30 mouse cellular contexts compared by ENCODE assay signal in genomic region chr9:54946256-54946655, GRCm38 (mm10). TPM values are rescaled to one million over a fixed set of nuclear protein-coding genes. Genes with fewer than 3 reads are reported as not detected.
DNase-seq lines count a peak whose midpoint lies in the region; ATAC-seq and TF ChIP-seq lines count a peak whose summit lies in the region.
"Had no signal": no experiment of that assay in that cellular context is flagged by ENCODE, and none has a peak within 500 bp of the region (broad histone marks: within the 10 kb centered on the region; RNA-seq: fewer than 3 reads in every experiment).

No protein-coding gene starts in this region.

- no peak overlapping the region for H3K4me2 ChIP-seq in forebrain, postnatal 0 days (ENCODE audit: low read depth)
- H3K4me2 ChIP-seq in forebrain, embryonic 11.5 days (ENCODE audit: low read depth, low read length, severe bottlenecking): no peak overlapping the region
- no peak overlapping the region for H3K4me2 ChIP-seq in embryonic facial prominence, embryonic 11.5 days (ENCODE audit: low read depth, low read length)
- no peak overlapping the region for H3K4me2 ChIP-seq in midbrain, postnatal 0 days (ENCODE audit: low read depth, low read length, poor library complexity, severe bottlenecking)
- H3K4me2 ChIP-seq: embryonic facial prominence, embryonic 13.5 days; hindbrain, embryonic 14.5 days; midbrain, embryonic 15.5 days had no signal

- no peak overlapping the region for H3K27ac ChIP-seq in forebrain, postnatal 0 days (ENCODE audit: low read depth, low read length)
- no peak overlapping the region for H3K27ac ChIP-seq in forebrain, embryonic 11.5 days (ENCODE audit: low read depth, low read length)
- no peak overlapping the region for H3K27ac ChIP-seq in ES-E14 (ENCODE audit: insufficient read depth, low read depth, low read length, poor library complexity, severe bottlenecking)
- no peak overlapping the region for H3K27ac ChIP-seq in embryonic facial prominence, embryonic 11.5 days (replicated peaks; ENCODE audit: low read depth, low read length)
- no peak overlapping the region for H3K27ac ChIP-seq in midbrain, postnatal 0 days (ENCODE audit: low read depth, low read length)
- H3K27ac ChIP-seq: embryonic facial prominence, embryonic 13.5 days; heart, embryonic 10.5 days; hindbrain, embryonic 14.5 days; macrophage; midbrain, embryonic 15.5 days had no signal

- ATAC-seq in forebrain, postnatal 0 days: no peak
- ATAC-seq in forebrain, embryonic 11.5 days (replicated peaks; ENCODE audit: low FRiP score): no peak
- ATAC-seq in embryonic facial prominence, embryonic 11.5 days (replicated peaks; ENCODE audit: insufficient number of reproducible peaks, low FRiP score, low TSS enrichment, low read depth): no peak
- ATAC-seq in midbrain, postnatal 0 days (ENCODE audit: low FRiP score): no peak
- ATAC-seq: CD4-positive, CD25-positive, alpha-beta regulatory T cell, adult 4 months; inflammation-experienced regulatory T-cells, adult 6 months; midbrain, embryonic 15.5 days had no signal

- no peak overlapping the region for H3K9ac ChIP-seq in forebrain, postnatal 0 days
- no peak overlapping the region for H3K9ac ChIP-seq in forebrain, embryonic 11.5 days (ENCODE audit: low read length)
- H3K9ac ChIP-seq in ES-E14 (ENCODE audit: insufficient read depth, low read depth, low read length, poor library complexity, severe bottlenecking): peak overlapping the region; percentile 54
- no peak overlapping the region for H3K9ac ChIP-seq in embryonic facial prominence, embryonic 11.5 days (replicated peaks; ENCODE audit: low read length)
- H3K9ac ChIP-seq in midbrain, postnatal 0 days (replicated peaks; ENCODE audit: low read length, poor library complexity, severe bottlenecking): no peak overlapping the region
- H3K9ac ChIP-seq: embryonic facial prominence, embryonic 13.5 days; hindbrain, embryonic 14.5 days; midbrain, embryonic 15.5 days had no signal

- in situ Hi-C loops in ES-E14 (cut with MboI; ENCODE audit: low sequenced_read_pairs in 2 of 2, unreplicated experiment in 2 of 2): loop anchor here in 1 of 2 experiments (25.0 kb wide), 1 partner anchor 166 kb away; no protein-coding TSS in a partner anchor

- DNase-seq in forebrain, postnatal 0 days: peak; percentile 27
- DNase-seq in forebrain, embryonic 11.5 days (ENCODE audit: low spot score): no peak
- peak; percentile 19 to 29 for DNase-seq in layer of hippocampus, adult 8-10 months (ENCODE audit: low spot score in 2 of 2)
- no peak for DNase-seq in layer of hippocampus, adult 9-10 months (ENCODE audit: low spot score)
- DNase-seq in ES-E14 (ENCODE audit: low read depth, low spot score): no peak
- peak; percentile 25 for DNase-seq in embryonic facial prominence, embryonic 11.5 days (ENCODE audit: low spot score)
- no peak for DNase-seq in midbrain, postnatal 0 days (ENCODE audit: low spot score)
- DNase-seq in natural killer cell, adult 2 months (ENCODE audit: low spot score in 2 of 2): no peak
- DNase-seq: adrenal gland, postnatal 25 days; cerebellum, adult 11-12 months; cerebellum, postnatal 14 days; gastrocnemius, postnatal 25 days; heart, postnatal 4 days; kidney, adult 18-20 months; left cerebral cortex, postnatal 4 days had no signal

- H3K36me3 ChIP-seq in forebrain, postnatal 0 days (ENCODE audit: insufficient read depth): no peaks in the 10 kb centered on the region
- H3K36me3 ChIP-seq in forebrain, embryonic 11.5 days (ENCODE audit: control insufficient read depth, insufficient read depth, low read length): no peaks in the 10 kb centered on the region
- no peaks in the 10 kb centered on the region for H3K36me3 ChIP-seq in ES-E14 (ENCODE audit: control insufficient read depth, insufficient read depth, low read length, poor library complexity, severe bottlenecking)
- no peaks in the 10 kb centered on the region for H3K36me3 ChIP-seq in embryonic facial prominence, embryonic 11.5 days (replicated peaks; ENCODE audit: control insufficient read depth, insufficient read depth, low read depth, low read length)
- peaks cover 3% of the 10 kb centered on the region; the same call in 1 of the 2 replicates for H3K36me3 ChIP-seq in midbrain, postnatal 0 days (ENCODE audit: insufficient read depth, low read length)
- H3K36me3 ChIP-seq: embryonic facial prominence, embryonic 13.5 days; heart, embryonic 10.5 days; midbrain, embryonic 15.5 days had no signal

- H3K4me1 ChIP-seq in forebrain, postnatal 0 days (ENCODE audit: insufficient read depth): peaks cover under 1% of the 10 kb centered on the region; the same call in 1 of the 2 replicates
- no peaks in the 10 kb centered on the region for H3K4me1 ChIP-seq in forebrain, embryonic 11.5 days (replicated peaks; ENCODE audit: control insufficient read depth, insufficient read depth, low read length)
- peaks cover 0 to 1% of the 10 kb centered on the region in 2 experiments; a peak in 1 of 4 replicates for H3K4me1 ChIP-seq in ES-E14 (ENCODE audit: control insufficient read depth in 2 of 2, insufficient read depth in 2 of 2, low read length in 2 of 2, poor library complexity in 1 of 2)
- no peaks in the 10 kb centered on the region for H3K4me1 ChIP-seq in embryonic facial prominence, embryonic 11.5 days (ENCODE audit: control insufficient read depth, insufficient read depth, low read length)
- H3K4me1 ChIP-seq in midbrain, postnatal 0 days (ENCODE audit: insufficient read depth, low read length): no peaks in the 10 kb centered on the region
- H3K4me1 ChIP-seq: embryonic facial prominence, embryonic 13.5 days had no signal

- no peaks in the 10 kb centered on the region for H3K27me3 ChIP-seq in forebrain, postnatal 0 days (ENCODE audit: insufficient read depth, low read length)
- H3K27me3 ChIP-seq in forebrain, embryonic 11.5 days (ENCODE audit: control insufficient read depth, insufficient read depth, low read length): no peaks in the 10 kb centered on the region
- H3K27me3 ChIP-seq in embryonic facial prominence, embryonic 11.5 days (ENCODE audit: control insufficient read depth, insufficient read depth, low read length): no peaks in the 10 kb centered on the region
- H3K27me3 ChIP-seq in midbrain, postnatal 0 days (ENCODE audit: insufficient read depth, low read length): no peaks in the 10 kb centered on the region
- H3K27me3 ChIP-seq: embryonic facial prominence, embryonic 13.5 days; midbrain, embryonic 15.5 days had no signal

- 60% methylated on average over 16 of the region's 16 CpGs for WGBS in forebrain, postnatal 0 days
- WGBS in forebrain, embryonic 11.5 days: 79% methylated on average over 16 of the region's 16 CpGs
- 70% methylated on average over 16 of the region's 16 CpGs for WGBS in embryonic facial prominence, embryonic 11.5 days
- WGBS in midbrain, postnatal 0 days: 75% methylated on average over 16 of the region's 16 CpGs

- H3K9me3 ChIP-seq in forebrain, postnatal 0 days (ENCODE audit: low read length): no peaks in the 10 kb centered on the region
- H3K9me3 ChIP-seq in forebrain, embryonic 11.5 days (ENCODE audit: control insufficient read depth, low read length): no peaks in the 10 kb centered on the region
- H3K9me3 ChIP-seq in ES-E14 (ENCODE audit: control insufficient read depth, insufficient read depth, low read depth, low read length): no peaks in the 10 kb centered on the region
- H3K9me3 ChIP-seq in embryonic facial prominence, embryonic 11.5 days (replicated peaks; ENCODE audit: control insufficient read depth, low read length): no peaks in the 10 kb centered on the region
- no peaks in the 10 kb centered on the region for H3K9me3 ChIP-seq in midbrain, postnatal 0 days (ENCODE audit: low read length)
- H3K9me3 ChIP-seq: embryonic facial prominence, embryonic 13.5 days; heart, embryonic 10.5 days; midbrain, embryonic 15.5 days had no signal

- TF ChIP-seq CTCF in forebrain, postnatal 0 days (IDR thresholded peaks at IDR 0.05; ENCODE audit: low read depth): no peak
- no peak for TF ChIP-seq CTCF in midbrain, postnatal 0 days (IDR thresholded peaks at IDR 0.05)

- no peak overlapping the region for H3K4me3 ChIP-seq in forebrain, postnatal 0 days (ENCODE audit: low read depth, low read length)
- H3K4me3 ChIP-seq in forebrain, embryonic 11.5 days (ENCODE audit: low read depth, low read length): no peak overlapping the region
- H3K4me3 ChIP-seq in ES-E14 (ENCODE audit: insufficient read depth in 1 of 2, low read depth in 1 of 2, low read length in 2 of 2, poor library complexity in 1 of 2, severe bottlenecking in 1 of 2): peak overlapping the region; percentile 39 to 57
- H3K4me3 ChIP-seq in embryonic facial prominence, embryonic 11.5 days (ENCODE audit: low read depth, low read length): no peak overlapping the region
- no peak overlapping the region for H3K4me3 ChIP-seq in midbrain, postnatal 0 days (ENCODE audit: low read depth, low read length)
- H3K4me3 ChIP-seq: embryonic facial prominence, embryonic 13.5 days; heart, embryonic 10.5 days; midbrain, embryonic 15.5 days; myocyte had no signal

RNA-seq across cellular contexts. Expression of gene Psma4, which starts 4.3 kb away (rescaled TPM):
- total RNA-seq in forebrain, postnatal 0 days (2014; rRNA removed): 424 and 505 TPM in 2 replicates
- polyA plus RNA-seq in forebrain, postnatal 0 days (2015; fragmentation: Nextera tagmentation; extraction: Ambion mirVana): 289 and 317 TPM in 2 replicates
- 300 and 313 TPM in 2 replicates for polyA plus RNA-seq in forebrain, embryonic 11.5 days (2014; fragmentation: Nextera tagmentation; extraction: Ambion mirVana)
- 100 to 1,000 TPM; 114 to 128 (median 122) TPM for total RNA-seq in layer of hippocampus, adult 8-10 months (2022)
- total RNA-seq in ES-E14 (2012; rRNA removed): 152 and 297 TPM in 2 replicates
- polyA plus RNA-seq in embryonic facial prominence, embryonic 11.5 days (2014; fragmentation: Nextera tagmentation; extraction: Ambion mirVana): 353 and 372 TPM in 2 replicates
- total RNA-seq in midbrain, postnatal 0 days (2014; rRNA removed): 188 and 640 TPM in 2 replicates
- polyA plus RNA-seq in midbrain, postnatal 0 days (2015; fragmentation: Nextera tagmentation; extraction: Ambion mirVana): 231 and 243 TPM in 2 replicates

RNA-seq across cellular contexts. Expression of gene AY074887, which starts 4.5 kb away (rescaled TPM):
- total RNA-seq in forebrain, postnatal 0 days (2014; rRNA removed): not detected in 2 replicates
- polyA plus RNA-seq in forebrain, postnatal 0 days (2015; fragmentation: Nextera tagmentation; extraction: Ambion mirVana): 0.52 and 0.76 TPM in 2 replicates
- 0.86 and 1.6 TPM in 2 replicates for polyA plus RNA-seq in forebrain, embryonic 11.5 days (2014; fragmentation: Nextera tagmentation; extraction: Ambion mirVana)
- under 1 TPM in 1 of 4 experiments, not detected in 3; 0.52 TPM for total RNA-seq in layer of hippocampus, adult 8-10 months (2022)
- total RNA-seq in ES-E14 (2012; rRNA removed): 0.49 and 0.53 TPM in 2 replicates
- 1.1 and 1.6 TPM in 2 replicates for polyA plus RNA-seq in embryonic facial prominence, embryonic 11.5 days (2014; fragmentation: Nextera tagmentation; extraction: Ambion mirVana)
- total RNA-seq in midbrain, postnatal 0 days (2014; rRNA removed): not detected in 2 replicates
- polyA plus RNA-seq in midbrain, postnatal 0 days (2015; fragmentation: Nextera tagmentation; extraction: Ambion mirVana): 0.53 and 1.2 TPM in 2 replicates
- total RNA-seq: adrenal gland, postnatal 25 days; gastrocnemius, postnatal 25 days; heart, postnatal 4 days; layer of hippocampus, adult 18-20 months; left cerebral cortex, adult 8-10 months; left cerebral cortex, postnatal 4 days; liver, adult 2 months; MEL had no signal
- polyA plus RNA-seq: CD4-positive, CD25-positive, alpha-beta regulatory T cell, adult 4 months; liver, adult 2 months; macrophage; spleen, adult 2 months had no signal

RNA-seq across cellular contexts. Expression of gene Hykk, which starts 29.2 kb away (rescaled TPM):
- total RNA-seq in forebrain, postnatal 0 days (2014; rRNA removed): 0.92 and 1.3 TPM in 2 replicates
- 0.54 and 1.2 TPM in 2 replicates for polyA plus RNA-seq in forebrain, postnatal 0 days (2015; fragmentation: Nextera tagmentation; extraction: Ambion mirVana)
- 4.2 and 4.6 TPM in 2 replicates for polyA plus RNA-seq in forebrain, embryonic 11.5 days (2014; fragmentation: Nextera tagmentation; extraction: Ambion mirVana)
- 1 to 10 TPM; 2.6 to 4.1 (median 3.2) TPM for total RNA-seq in layer of hippocampus, adult 8-10 months (2022)
- total RNA-seq in ES-E14 (2012; rRNA removed): 1.8 and 1.9 TPM in 2 replicates
- 5.8 and 6.1 TPM in 2 replicates for polyA plus RNA-seq in embryonic facial prominence, embryonic 11.5 days (2014; fragmentation: Nextera tagmentation; extraction: Ambion mirVana)
- total RNA-seq in midbrain, postnatal 0 days (2014; rRNA removed): 1.4 and 2.5 TPM in 2 replicates
- polyA plus RNA-seq in midbrain, postnatal 0 days (2015; fragmentation: Nextera tagmentation; extraction: Ambion mirVana): 1.2 and 1.3 TPM in 2 replicates
- total RNA-seq: MEL had no signal

RNA-seq across cellular contexts. Expression of gene Chrna5, which starts 34.4 kb away (rescaled TPM):
- total RNA-seq in forebrain, postnatal 0 days (2014; rRNA removed): 2.0 and 3.2 TPM in 2 replicates
- 2.6 TPM in 2 replicates for polyA plus RNA-seq in forebrain, postnatal 0 days (2015; fragmentation: Nextera tagmentation; extraction: Ambion mirVana)
- polyA plus RNA-seq in forebrain, embryonic 11.5 days (2014; fragmentation: Nextera tagmentation; extraction: Ambion mirVana): 0.43 and 0.96 TPM in 2 replicates
- 1 to 10 TPM; 6.6 to 9.0 (median 7.2) TPM for total RNA-seq in layer of hippocampus, adult 8-10 months (2022)
- total RNA-seq in ES-E14 (2012; rRNA removed): 1.3 and 1.7 TPM in 2 replicates
- 1.2 and 2.7 TPM in 2 replicates for polyA plus RNA-seq in embryonic facial prominence, embryonic 11.5 days (2014; fragmentation: Nextera tagmentation; extraction: Ambion mirVana)
- total RNA-seq in midbrain, postnatal 0 days (2014; rRNA removed): 3.1 and 3.8 TPM in 2 replicates
- 1.8 and 2.1 TPM in 2 replicates for polyA plus RNA-seq in midbrain, postnatal 0 days (2015; fragmentation: Nextera tagmentation; extraction: Ambion mirVana)
- total RNA-seq: gastrocnemius, postnatal 25 days; heart, postnatal 4 days; liver, adult 2 months; MEL had no signal
- polyA plus RNA-seq: CD4-positive, CD25-positive, alpha-beta regulatory T cell, adult 4 months; heart, embryonic 16.5 days; inflammation-experienced regulatory T-cells, adult 6 months; liver, adult 2 months; liver, embryonic 16.5 days; macrophage; myocyte; spleen, adult 2 months had no signal

Comparison
In these comparisons a context has a peak if more than half of its experiments do, and no peak if none do; other contexts are left out.
1. DNase-seq: peak in forebrain, postnatal 0 days (single experiment), layer of hippocampus, adult 8-10 months (2 of 2) and embryonic facial prominence, embryonic 11.5 days (single experiment); none in forebrain, embryonic 11.5 days (single experiment), layer of hippocampus, adult 9-10 months (single experiment), ES-E14 (single experiment), midbrain, postnatal 0 days (single experiment) and natural killer cell, adult 2 months (0 of 2).
2. H3K4me3 ChIP-seq: peak in ES-E14 (2 of 2); none in forebrain, postnatal 0 days (single experiment), forebrain, embryonic 11.5 days (single experiment), embryonic facial prominence, embryonic 11.5 days (single experiment) and midbrain, postnatal 0 days (single experiment).